Mouse (Mus musculus): ENCODE results near the gene Olfr97. TPM values are rescaled to one million over a fixed set of nuclear protein-coding genes. Genes with fewer than 3 reads are reported as not detected.
A peak's percentile ranks its signal among the peaks of the same experiment; 100 is the strongest.

Gene Olfr97
- polyA plus RNA-seq, 1 experiment from 2014 or later: not detected

DNA sequence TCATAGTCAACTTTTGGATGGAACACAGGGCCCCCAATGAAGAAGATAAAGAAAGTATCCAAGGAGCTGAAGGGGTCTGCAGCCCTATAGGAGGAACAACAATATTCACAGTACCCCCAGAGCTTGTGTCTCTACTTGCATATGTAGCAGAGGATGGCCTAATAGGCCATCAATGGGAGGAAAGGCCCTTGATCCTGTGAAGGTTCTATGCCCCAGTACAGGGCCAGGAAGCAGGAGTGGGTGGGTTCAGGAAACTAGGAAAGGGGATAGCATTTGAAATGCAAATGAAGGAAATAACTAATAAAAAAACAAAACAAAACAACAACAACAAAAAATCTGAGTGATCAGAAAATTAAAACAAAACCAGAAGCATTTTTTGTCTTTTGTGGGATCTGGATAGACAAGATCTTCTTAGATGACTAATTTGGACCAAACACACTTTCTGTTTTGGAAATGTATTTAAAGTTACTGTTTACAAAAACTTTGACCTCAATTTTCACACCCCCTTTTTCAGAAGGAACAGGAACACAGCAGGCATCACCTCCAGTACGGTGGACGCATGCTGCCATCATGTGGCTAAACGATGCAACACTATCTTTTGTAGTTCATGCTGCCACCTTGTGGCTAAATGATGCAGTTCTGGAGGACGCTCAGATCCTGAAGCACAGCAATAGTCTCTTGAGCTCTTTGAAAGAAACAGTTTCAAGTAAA, 33.8 kb downstream of the Olfr97 start:
- Histone ChIP-seq H3K9ac (replicated peaks; ENCODE audit: low read depth, low read length) (no peak overlapping the region), H3K4me3 (ENCODE audit: low read depth, low read length) (no peak overlapping the region), H3K4me2 (ENCODE audit: low read depth, low read length) (no peak overlapping the region), H3K27me3 (ENCODE audit: control insufficient read depth, insufficient read depth, low read length) (no peaks in the 10 kb centered on the region; the same call in 1 of the 2 replicates), H3K4me1 (ENCODE audit: control insufficient read depth, insufficient read depth, low read length) (no peaks in the 10 kb centered on the region), H3K36me3 (ENCODE audit: control insufficient read depth, insufficient read depth, low read length) (no peaks in the 10 kb centered on the region), H3K9me3 (ENCODE audit: control insufficient read depth, low read length) (no peaks in the 10 kb centered on the region), H3K27ac (ENCODE audit: low read depth, low read length) (no peak overlapping the region)
- 0% methylated on average over 4 of the region's 4 CpGs for WGBS
- ATAC-seq (ENCODE audit: low read depth): peak; percentile 89

DNA sequence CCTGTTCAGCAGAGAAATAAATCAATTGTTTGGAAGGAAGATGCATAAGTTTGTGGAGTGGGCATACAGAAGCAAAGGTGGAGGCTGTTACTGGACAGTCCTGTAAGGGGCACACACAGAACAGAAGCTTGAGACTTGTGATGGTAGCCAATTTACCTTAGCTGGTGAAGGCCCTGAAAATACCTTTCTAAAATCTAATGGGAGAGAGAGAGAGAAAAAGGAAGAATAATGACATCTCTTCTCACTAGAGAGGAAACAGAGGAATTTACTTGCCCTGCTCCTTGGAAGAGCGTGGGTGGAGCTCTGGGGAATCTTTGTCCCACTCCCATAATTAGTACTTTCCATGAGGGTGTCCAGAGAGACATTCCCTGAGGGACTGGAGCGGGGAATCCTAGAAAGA, 36.2 kb downstream of the Olfr97 start, which contains the start of gene Olfr94:
TSS of gene Olfr94 (minus strand) at position 101 of the 400 bp plus-strand sequence.
- H3K27me3 ChIP-seq (ENCODE audit: control insufficient read depth, insufficient read depth, low read length): peaks cover 10% of the 10 kb centered on the region
- no peak within 1 kb of the TSS for H3K9ac ChIP-seq (replicated peaks; ENCODE audit: low read depth, low read length)
- WGBS: 79% methylated on average over 2 of the region's 2 CpGs
- H3K36me3 ChIP-seq (ENCODE audit: control insufficient read depth, insufficient read depth, low read length): no peaks in the 10 kb centered on the region
- no peak for ATAC-seq (ENCODE audit: low read depth)
- H3K4me1 ChIP-seq (ENCODE audit: control insufficient read depth, insufficient read depth, low read length): no peaks in the 10 kb centered on the region
- no peak within 1 kb of the TSS for H3K4me3 ChIP-seq (ENCODE audit: low read depth, low read length)
- H3K4me2 ChIP-seq (ENCODE audit: low read depth, low read length): no peak within 1 kb of the TSS
- H3K9me3 ChIP-seq (ENCODE audit: control insufficient read depth, low read length): no peaks in the 10 kb centered on the region
- no peak within 1 kb of the TSS for H3K27ac ChIP-seq (ENCODE audit: low read depth, low read length)

DNA sequence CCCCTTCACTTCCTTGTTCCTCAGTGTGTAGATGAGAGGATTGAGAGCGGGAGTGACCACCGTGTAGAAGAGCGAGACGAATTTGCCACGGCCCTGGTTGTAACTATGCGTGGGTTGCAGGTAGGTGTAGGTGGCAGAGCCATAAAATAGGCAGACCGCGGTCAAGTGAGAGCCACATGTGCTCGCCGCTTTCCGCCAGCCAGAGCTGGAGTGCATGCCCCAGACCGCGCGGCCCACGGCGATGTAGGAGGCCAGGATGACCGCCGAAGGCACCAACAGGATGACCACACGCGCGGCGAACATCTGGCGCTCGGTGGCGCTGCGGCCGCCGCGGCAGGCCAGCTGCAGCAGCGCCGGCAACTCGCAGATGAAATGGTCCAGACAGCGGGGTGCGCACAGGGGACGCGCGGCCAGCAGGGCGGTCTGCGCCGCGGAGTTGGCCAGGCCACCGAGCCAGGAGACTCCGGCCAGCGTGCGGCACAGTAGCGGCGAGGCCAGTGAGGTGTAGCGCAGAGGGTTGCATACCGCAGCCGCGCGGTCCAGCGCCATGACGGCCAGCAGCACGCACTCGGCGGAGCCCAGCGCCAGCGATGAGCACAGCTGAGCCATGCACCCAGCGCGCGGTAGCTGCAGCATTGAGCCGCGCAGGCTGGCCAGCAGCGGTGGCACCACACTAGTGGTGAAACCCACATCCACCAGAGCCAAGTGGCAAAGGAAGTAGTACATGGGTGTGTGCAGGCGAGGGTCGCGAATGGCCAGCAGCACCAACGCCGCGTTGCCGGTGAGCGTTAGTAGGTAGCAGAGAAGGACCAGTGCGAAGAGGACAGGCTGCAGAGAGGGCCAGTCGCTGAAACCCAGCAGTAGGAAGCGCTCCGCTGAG, 40.0 kb downstream of the Olfr97 start:
- H3K4me3 ChIP-seq (ENCODE audit: low read depth, low read length): peak overlapping the region; percentile 58
- H3K9ac ChIP-seq (replicated peaks; ENCODE audit: low read depth, low read length): peak overlapping the region; percentile 68
- peak; percentile 97 for ATAC-seq (ENCODE audit: low read depth)
- no peaks in the 10 kb centered on the region for H3K9me3 ChIP-seq (ENCODE audit: control insufficient read depth, low read length)
- no peaks in the 10 kb centered on the region for H3K4me1 ChIP-seq (ENCODE audit: control insufficient read depth, insufficient read depth, low read length)
- under 1% methylated on average over 77 of the region's 77 CpGs for WGBS
- H3K36me3 ChIP-seq (ENCODE audit: control insufficient read depth, insufficient read depth, low read length): no peaks in the 10 kb centered on the region
- H3K4me2 ChIP-seq (ENCODE audit: low read depth, low read length): peak overlapping the region; percentile 84
- H3K27me3 ChIP-seq (ENCODE audit: control insufficient read depth, insufficient read depth, low read length): peaks cover 10% of the 10 kb centered on the region
- H3K27ac ChIP-seq (ENCODE audit: low read depth, low read length): peak overlapping the region; percentile 40

DNA sequence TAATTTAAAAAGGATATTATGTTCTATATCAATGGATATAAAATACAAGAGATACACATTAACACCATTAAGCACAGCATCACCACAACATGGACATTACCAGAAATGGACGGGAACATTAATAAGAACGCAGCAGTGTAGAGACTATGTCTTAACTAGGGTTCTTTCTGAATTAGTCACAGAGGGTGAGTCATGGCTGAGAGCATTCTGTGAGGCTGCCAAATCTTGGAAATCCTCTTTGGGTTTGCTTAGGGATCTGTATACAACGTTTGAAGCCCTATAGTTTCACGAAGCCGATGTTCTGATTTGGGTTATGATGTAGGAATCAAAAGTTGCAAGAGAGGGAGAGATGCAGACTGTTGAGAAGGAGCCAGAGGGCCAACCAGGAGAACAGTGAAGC, 42.3 kb downstream of the Olfr97 start:
- no peaks in the 10 kb centered on the region for H3K4me1 ChIP-seq (ENCODE audit: control insufficient read depth, insufficient read depth, low read length)

DNA sequence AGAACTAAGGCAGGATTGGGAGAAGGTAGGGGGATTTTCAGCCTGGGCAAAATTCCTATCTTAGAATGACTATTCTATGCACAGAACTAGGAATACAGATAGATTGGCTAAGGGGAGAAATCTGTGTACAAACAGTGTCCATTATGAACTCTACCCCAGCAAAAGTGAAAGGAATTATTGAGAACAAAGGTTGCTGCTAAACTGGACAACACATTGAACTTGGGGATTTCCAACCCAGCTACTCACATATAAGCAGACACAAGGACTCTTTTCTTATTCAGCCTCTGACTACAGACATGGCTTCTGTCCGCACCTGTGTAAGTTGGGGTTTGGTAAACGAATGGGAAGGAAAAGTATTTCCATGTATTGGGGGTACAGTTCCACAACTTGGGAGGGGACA, 43.5 kb downstream of the Olfr97 start, which contains the start of gene Ubd:
TSS of gene Ubd (plus strand) at position 237 of the 400 bp plus-strand sequence.
- ATAC-seq (ENCODE audit: low read depth): no peak
- Histone ChIP-seq H3K4me1 (ENCODE audit: control insufficient read depth, insufficient read depth, low read length) (no peaks in the 10 kb centered on the region), H3K4me3 (ENCODE audit: low read depth, low read length) (no peak within 1 kb of the TSS), H3K27ac (ENCODE audit: low read depth, low read length) (no peak within 1 kb of the TSS), H3K36me3 (ENCODE audit: control insufficient read depth, insufficient read depth, low read length) (no peaks in the 10 kb centered on the region), H3K9me3 (ENCODE audit: control insufficient read depth, low read length) (no peaks in the 10 kb centered on the region), H3K4me2 (ENCODE audit: low read depth, low read length) (no peak within 1 kb of the TSS), H3K27me3 (ENCODE audit: control insufficient read depth, insufficient read depth, low read length) (peaks cover 10% of the 10 kb centered on the region), H3K9ac (replicated peaks; ENCODE audit: low read depth, low read length) (no peak within 1 kb of the TSS)
- WGBS: 88% methylated on average over 2 of the region's 2 CpGs

More for the DNA sequence above, 42.3 kb downstream of the Olfr97 start:
- H3K27me3 ChIP-seq (ENCODE audit: control insufficient read depth, insufficient read depth, low read length): peaks cover 10% of the 10 kb centered on the region
- H3K9ac ChIP-seq (replicated peaks; ENCODE audit: low read depth, low read length): no peak overlapping the region
- no peaks in the 10 kb centered on the region for H3K36me3 ChIP-seq (ENCODE audit: control insufficient read depth, insufficient read depth, low read length)
- H3K27ac ChIP-seq (ENCODE audit: low read depth, low read length): no peak overlapping the region
- H3K4me2 ChIP-seq (ENCODE audit: low read depth, low read length): no peak overlapping the region
- no peaks in the 10 kb centered on the region for H3K9me3 ChIP-seq (ENCODE audit: control insufficient read depth, low read length)
- 93% methylated on average over 5 of the region's 5 CpGs for WGBS
- no peak for ATAC-seq (ENCODE audit: low read depth)
- H3K4me3 ChIP-seq (ENCODE audit: low read depth, low read length): no peak overlapping the region

GRCm38 (mm10) chr17:37193032-37193431, 44.1 kb downstream of the Olfr97 start:
- no peak overlapping the region for H3K9ac ChIP-seq (replicated peaks; ENCODE audit: low read depth, low read length)
- H3K27ac ChIP-seq (ENCODE audit: low read depth, low read length): no peak overlapping the region
- H3K4me1 ChIP-seq (ENCODE audit: control insufficient read depth, insufficient read depth, low read length): no peaks in the 10 kb centered on the region
- no peaks in the 10 kb centered on the region for H3K9me3 ChIP-seq (ENCODE audit: control insufficient read depth, low read length)
- no peak overlapping the region for H3K4me2 ChIP-seq (ENCODE audit: low read depth, low read length)
- no peak overlapping the region for H3K4me3 ChIP-seq (ENCODE audit: low read depth, low read length)
- H3K27me3 ChIP-seq (ENCODE audit: control insufficient read depth, insufficient read depth, low read length): peaks cover 10% of the 10 kb centered on the region; the same call in 1 of the 2 replicates
- no peak for ATAC-seq (ENCODE audit: low read depth)
- no peaks in the 10 kb centered on the region for H3K36me3 ChIP-seq (ENCODE audit: control insufficient read depth, insufficient read depth, low read length)

DNA sequence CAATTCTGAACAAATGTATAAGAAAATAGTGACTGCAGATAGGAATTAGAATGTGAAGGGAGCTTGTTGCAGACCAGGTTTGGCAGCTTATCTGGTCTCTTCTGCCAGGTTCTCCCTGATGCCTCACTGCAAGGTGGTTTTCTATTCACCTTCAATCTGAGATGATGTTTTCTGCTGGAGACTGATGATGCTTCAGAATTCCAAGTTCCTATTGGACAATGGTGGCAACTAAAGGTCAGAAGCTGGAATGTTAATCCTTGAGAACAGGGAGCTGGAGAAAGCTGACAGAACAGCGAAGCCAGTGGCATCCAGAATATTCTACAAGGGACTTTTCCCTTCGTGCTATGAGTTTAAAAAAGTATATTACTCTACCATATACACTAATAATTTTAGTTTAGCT, 46.4 kb downstream of the Olfr97 start:
- no peaks in the 10 kb centered on the region for H3K36me3 ChIP-seq (ENCODE audit: control insufficient read depth, insufficient read depth, low read length)
- no peak overlapping the region for H3K9ac ChIP-seq (replicated peaks; ENCODE audit: low read depth, low read length)
- H3K27me3 ChIP-seq (ENCODE audit: control insufficient read depth, insufficient read depth, low read length): no peaks in the 10 kb centered on the region
- no peak overlapping the region for H3K27ac ChIP-seq (ENCODE audit: low read depth, low read length)
- no peak overlapping the region for H3K4me2 ChIP-seq (ENCODE audit: low read depth, low read length)
- WGBS: 46% methylated on average over 2 of the region's 2 CpGs
- H3K9me3 ChIP-seq (ENCODE audit: control insufficient read depth, low read length): no peaks in the 10 kb centered on the region
- no peak overlapping the region for H3K4me3 ChIP-seq (ENCODE audit: low read depth, low read length)
- no peak; the same call in 1 of the 2 replicates for ATAC-seq (ENCODE audit: low read depth)
- H3K4me1 ChIP-seq (ENCODE audit: control insufficient read depth, insufficient read depth, low read length): no peaks in the 10 kb centered on the region

DNA sequence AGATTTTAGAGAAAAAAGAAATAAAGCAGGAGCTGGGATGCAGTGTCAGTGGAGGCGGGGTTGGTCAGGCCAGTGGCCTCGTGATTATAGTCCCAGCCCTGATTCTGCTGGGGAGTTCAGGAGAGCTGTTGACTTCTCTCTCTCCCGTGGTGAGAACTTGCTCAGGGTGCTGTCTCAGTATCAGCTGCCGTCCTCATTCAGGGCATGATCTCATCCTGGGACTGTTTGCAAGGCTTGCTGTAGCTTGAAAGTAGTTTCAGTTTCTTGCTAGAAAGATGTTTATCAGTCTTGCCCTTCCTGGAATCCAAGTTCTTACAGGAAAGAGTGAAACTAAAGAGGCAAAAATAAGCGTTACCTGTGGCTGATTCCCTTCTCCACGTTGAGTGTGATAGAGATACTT, 51.7 kb downstream of the Olfr97 start:
- Histone ChIP-seq H3K4me2 (ENCODE audit: low read depth, low read length) (no peak overlapping the region), H3K9me3 (ENCODE audit: control insufficient read depth, low read length) (no peaks in the 10 kb centered on the region), H3K4me1 (ENCODE audit: control insufficient read depth, insufficient read depth, low read length) (no peaks in the 10 kb centered on the region), H3K9ac (replicated peaks; ENCODE audit: low read depth, low read length) (no peak overlapping the region), H3K27ac (ENCODE audit: low read depth, low read length) (no peak overlapping the region), H3K36me3 (ENCODE audit: control insufficient read depth, insufficient read depth, low read length) (no peaks in the 10 kb centered on the region), H3K4me3 (ENCODE audit: low read depth, low read length) (no peak overlapping the region), H3K27me3 (ENCODE audit: control insufficient read depth, insufficient read depth, low read length) (no peaks in the 10 kb centered on the region)
- 56% methylated on average over 6 of the region's 6 CpGs for WGBS
- ATAC-seq (ENCODE audit: low read depth): no peak
